Mouse (Mus musculus) gastrocnemius, adult 2 months (tissue): ENCODE measurements around the gene Fam227a. TPM values are rescaled to one million over a fixed set of nuclear protein-coding genes. Genes with fewer than 3 reads are reported as not detected.

Experiments
- DNase-seq: peaks from one replicate; pipeline ENCODE4 v3.0.0; 2022
- H3K27ac ChIP-seq: fragments of 200-600 bp; 2 replicates; pipeline ENCODE4 v1.8.1; 2022; ENCODE audit warnings: mild to moderate bottlenecking
- H3K4me3 ChIP-seq: fragments of 200-600 bp; 2 replicates; pipeline ENCODE4 v1.8.1; 2022; ENCODE audit warnings: mild to moderate bottlenecking, moderate library complexity
- CTCF ChIP-seq: fragments of 200-600 bp; IDR thresholded peaks from 2 replicates; pipeline ENCODE4 v1.8.1; 2022; ENCODE audit warnings: antibody characterized with exemption, mild to moderate bottlenecking, moderate library complexity
- intact Hi-C: fragments of 180-260 bp; cut with DNase I; formaldehyde crosslinking; loops from one replicate; pipeline ENCODE4 v1.15.1; 2025
- long read RNA-seq, 2 experiments: library from polyadenylated mRNA; stranded (forward); transcript quantifications; one replicate each; pipeline ENCODE4 v2.0.0; 2021
- total RNA-seq, 2 experiments: library from RNA; stranded (reverse); gene quantifications; 2 replicates each; pipeline ENCODE4 v1.2.3; 2021

Fam227a gene
- under 1 TPM; 0.47 to 0.84 TPM for total RNA-seq
- long read RNA-seq, experiment 1 = 0 reads
- long read RNA-seq, experiment 2 = 0 reads

DNA sequence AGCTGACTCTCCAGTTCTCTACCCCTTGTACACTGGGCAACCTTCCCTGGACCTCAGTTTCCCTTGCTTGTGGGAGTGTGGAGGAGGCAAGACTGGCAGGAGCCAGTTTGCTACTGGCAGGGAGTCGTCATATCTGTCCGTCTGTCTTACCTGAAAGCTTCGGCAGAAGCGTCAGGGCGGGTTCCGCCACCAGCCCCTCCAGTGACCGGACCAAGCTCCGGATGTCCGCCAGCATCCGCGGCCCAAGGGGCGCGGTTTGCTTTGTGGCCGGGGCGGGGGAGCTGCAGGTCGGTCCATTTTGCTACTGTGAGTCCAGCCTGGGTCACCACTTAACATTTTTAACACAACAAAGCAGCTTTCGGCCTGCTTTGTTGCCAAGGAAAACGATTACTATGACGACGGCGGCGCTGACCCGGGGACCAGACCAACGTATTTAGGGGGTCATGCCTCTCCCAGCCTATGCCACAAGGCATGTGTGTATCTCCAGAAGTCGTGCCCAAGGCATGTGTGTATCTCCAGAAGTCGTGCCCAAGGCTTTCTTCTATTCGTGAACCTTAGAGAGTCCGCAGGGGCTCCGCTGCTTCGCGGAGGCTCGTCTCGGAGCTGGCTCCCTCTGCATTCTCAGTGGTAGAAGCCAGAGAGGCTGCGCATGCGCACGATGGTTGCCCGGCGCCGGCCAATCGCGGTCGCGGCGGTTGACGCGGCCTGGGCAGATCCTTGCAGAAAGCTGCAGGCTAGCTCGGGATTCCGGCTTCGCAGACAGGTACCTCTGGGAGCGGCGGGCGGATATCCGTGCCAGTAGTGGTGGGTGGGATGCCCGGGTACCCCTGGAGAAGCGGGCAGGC lies at the start of gene Fam227a, which contains the start of gene Cby1:
Fam227a (minus strand) TSS at position 426 of the 845 bp plus-strand sequence.
Cby1 (plus strand) TSS at position 669 of the 845 bp plus-strand sequence.
- Histone ChIP-seq H3K4me3 (peak within 1 kb of the TSS; percentile 96), H3K27ac (peak within 1 kb of the TSS; percentile 93)
- peak; percentile 97 for DNase-seq
- intact Hi-C loops = loop anchor here (5.0 kb wide), 1 partner anchor 426 kb away; no protein-coding TSS in a partner anchor
- no peak for TF ChIP-seq CTCF

DNA sequence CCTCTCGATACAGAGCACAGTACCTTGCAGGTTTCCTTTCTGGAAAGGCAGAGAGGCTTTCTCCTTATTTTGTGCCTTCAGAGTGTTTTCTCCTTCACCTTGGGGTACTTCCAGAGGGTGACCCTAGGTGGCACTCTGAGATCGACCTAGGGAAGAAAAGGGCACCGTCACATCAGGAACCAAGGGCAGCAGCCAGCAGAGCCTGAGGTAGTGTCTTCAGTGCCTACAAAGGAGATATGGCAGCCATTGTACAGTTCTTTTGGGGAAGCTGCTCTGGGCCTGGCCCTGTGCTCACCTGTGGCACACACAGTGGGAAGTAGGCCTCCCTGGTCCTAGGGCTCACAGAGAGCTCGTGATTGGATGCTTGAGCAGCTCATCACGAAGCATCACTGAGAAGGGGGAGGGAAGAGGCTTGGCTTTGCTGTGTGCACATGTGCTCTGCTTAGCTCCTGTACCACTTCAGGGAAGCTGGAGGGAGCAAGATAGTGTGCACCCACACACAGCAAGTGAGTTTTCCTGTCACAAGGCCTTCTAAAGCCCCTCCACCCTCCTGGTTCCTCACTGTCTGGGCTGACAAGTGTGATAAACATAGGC lies 49.6 kb upstream of the Fam227a start:
- Histone ChIP-seq H3K4me3 (no peak overlapping the region), H3K27ac (no peak overlapping the region)
- peak; percentile 35 for TF ChIP-seq CTCF
- DNase-seq = no peak
- intact Hi-C loops = no loop called here

DNA sequence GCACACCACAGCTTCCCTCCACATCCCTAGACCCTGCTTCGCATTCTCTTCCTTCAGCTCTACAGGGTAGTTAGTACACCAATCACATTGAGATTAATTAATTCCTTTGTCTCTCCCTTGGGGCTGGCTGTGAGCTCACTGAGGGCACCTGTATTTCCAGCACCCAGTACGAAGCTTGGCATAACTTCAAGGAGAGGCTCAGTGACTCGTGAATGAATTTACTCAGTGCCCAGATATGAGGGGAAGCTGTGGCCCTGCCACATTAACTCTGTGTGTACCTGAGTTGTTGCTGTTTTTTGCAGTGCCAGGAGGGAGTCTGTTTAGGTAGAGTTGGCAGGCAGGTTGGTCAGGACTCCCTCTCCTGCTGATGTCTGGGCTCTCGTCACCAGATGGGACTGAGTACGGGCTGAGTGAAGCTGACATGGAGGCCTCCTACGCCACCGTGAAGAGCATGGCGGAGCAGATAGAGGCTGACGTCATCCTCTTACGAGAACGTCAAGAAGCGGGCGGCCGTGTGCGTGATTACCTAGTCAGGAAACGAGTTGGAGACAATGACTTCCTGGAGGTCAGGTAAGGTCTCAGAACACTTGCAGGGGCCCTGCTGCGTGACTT lies 48.0 kb upstream of the Fam227a start:
- DNase-seq = no peak

DNA sequence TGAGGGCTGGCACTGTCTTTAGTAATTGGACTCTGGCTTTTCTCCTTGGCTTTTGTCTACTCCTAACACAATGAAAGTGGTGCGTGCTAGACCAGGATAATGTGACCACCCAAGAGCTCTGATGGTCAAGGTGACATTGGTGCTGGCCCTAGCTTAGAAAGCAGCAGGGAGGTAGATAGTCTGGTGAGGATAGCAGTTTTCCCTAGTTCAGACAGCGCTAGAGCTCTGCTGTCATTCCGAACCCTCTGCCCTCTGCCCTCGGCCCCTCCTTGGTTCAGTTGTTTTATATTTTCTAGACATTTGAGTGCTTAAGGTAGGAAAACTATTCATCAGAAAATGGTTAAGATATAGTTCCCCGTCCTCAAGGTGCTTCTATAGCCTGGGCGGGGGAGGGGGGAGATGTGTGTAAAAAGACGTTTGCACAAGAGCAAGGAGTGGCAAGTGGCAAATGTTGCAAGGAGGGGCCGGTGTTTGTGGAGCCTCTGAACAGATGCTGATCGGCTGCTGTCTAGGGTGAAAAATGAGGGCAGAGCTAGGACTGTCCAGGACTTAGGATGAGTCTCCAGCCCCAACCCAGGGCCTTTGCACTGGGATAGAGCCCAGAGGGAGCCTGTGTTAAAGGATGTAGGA lies 38.9 kb upstream of the Fam227a start:
- intact Hi-C loops = no loop called here

More for the DNA sequence above, 48.0 kb upstream of the Fam227a start:
- no peak for TF ChIP-seq CTCF
- Histone ChIP-seq H3K4me3 (no peak overlapping the region), H3K27ac (no peak overlapping the region)
- intact Hi-C loops = no loop called here

DNA sequence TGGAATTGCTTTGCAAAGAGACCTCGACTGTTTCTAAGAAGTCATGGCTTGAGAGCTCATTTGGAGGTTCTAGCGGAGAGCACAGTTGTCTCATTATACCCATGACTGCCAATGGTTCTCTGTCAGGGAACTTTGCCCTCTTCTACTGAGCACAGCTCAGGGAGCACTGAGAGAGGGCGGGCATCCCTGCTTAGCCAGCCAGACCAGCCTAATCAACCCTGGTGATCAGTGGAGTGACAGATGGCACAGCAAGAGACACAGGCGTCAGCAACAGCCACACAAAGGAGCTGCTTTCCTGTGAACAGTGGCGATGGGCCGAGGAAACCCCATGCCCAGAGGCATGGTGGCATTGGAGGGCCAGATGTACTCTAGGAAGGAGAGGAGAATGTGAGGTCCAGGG lies 38.3 kb upstream of the Fam227a start:
- H3K4me3 ChIP-seq = no peak overlapping the region
- H3K27ac ChIP-seq = no peak overlapping the region
- no peak for DNase-seq
- TF ChIP-seq CTCF = no peak
- intact Hi-C loops = no loop called here

More for the DNA sequence above, 38.9 kb upstream of the Fam227a start:
- no peak for TF ChIP-seq CTCF
- no peak overlapping the region for H3K27ac ChIP-seq
- DNase-seq = no peak
- H3K4me3 ChIP-seq = no peak overlapping the region

DNA sequence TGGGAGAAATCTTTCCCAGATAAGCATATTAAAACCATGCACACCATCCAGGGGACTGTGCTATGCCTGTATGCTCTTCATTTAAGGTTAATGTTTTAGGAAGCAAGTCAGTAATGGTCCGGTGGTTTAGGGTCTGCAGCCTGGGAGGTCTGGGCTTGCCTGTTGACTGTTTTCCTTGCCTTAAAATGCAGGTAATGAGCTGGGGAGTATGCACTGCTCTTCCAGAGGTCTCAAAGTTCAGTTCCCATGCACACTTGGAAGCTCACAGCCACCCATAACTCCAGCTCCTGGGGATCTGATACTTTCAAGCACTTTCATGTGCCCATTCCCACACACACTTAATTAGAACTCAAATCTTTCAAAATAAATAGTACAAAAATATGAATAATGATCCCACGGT lies 37.8 kb upstream of the Fam227a start:
- Histone ChIP-seq H3K27ac (no peak overlapping the region), H3K4me3 (no peak overlapping the region)
- intact Hi-C loops = no loop called here
- no peak for TF ChIP-seq CTCF
- DNase-seq = no peak

DNA sequence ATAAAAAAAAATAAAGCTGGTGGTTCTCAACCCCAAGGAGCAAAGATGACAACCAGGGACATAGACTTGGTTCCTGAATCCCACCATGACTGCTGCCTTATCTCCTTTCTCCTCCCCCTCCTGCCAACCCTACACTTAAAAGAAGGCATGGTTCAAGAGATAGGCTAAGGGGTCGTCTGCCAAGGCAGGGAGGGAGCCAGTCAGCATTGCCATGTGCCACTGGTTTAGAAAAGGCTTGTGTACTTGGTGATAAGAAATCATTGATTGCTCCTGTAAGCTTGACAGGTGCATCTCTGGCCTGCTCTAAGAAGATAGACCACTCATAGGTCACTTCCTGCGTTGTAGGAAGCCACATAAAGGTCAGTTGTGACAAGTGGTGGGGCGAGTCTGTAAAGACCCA lies 36.8 kb upstream of the Fam227a start:
- no peak for TF ChIP-seq CTCF
- H3K27ac ChIP-seq = no peak overlapping the region
- H3K4me3 ChIP-seq = no peak overlapping the region
- DNase-seq = no peak
- intact Hi-C loops = no loop called here

DNA sequence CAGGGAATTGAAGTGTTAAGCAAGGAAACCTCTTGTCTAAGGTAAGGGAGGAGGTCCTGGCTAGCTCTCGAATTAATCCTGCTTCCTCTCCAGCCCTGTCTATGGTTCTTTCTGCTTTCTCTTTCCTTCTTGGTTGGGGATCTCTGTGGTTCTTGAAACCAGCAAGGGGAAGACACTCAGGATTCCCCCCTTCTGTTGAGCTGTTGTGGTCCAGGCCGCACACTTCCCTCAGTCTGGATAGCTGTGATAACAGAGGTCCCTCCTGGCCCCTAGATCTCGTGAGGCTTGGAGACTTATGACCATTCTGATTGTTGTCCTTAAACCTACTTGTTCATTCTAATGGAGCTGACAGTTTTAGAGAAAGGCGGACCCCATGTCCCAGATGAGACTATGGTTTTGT lies 35.8 kb upstream of the Fam227a start:
- TF ChIP-seq CTCF = no peak
- no peak for DNase-seq
- intact Hi-C loops = no loop called here
- Histone ChIP-seq H3K4me3 (no peak overlapping the region), H3K27ac (no peak overlapping the region)

DNA sequence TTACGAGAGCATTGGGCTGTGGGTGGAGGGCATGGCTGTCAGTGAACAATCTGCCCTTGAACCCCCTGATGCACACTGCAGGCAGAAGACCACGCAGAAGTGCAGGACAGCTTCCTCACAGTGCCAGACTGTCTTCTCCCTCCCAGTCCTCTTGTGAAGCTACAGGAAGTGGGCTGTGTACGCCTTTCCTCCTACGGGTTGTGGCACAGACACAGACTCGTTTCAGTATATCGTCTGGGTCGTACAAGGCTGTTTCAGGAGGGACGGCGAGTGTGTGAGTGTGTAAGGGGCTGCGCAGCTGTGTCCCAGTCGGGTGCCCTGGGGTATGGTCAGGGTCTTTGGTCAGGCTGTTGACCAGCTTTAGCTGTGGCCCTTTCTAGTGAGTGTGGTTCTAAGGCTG lies 35.0 kb upstream of the Fam227a start:
- DNase-seq = no peak
- Histone ChIP-seq H3K27ac (no peak overlapping the region), H3K4me3 (no peak overlapping the region)
- TF ChIP-seq CTCF = no peak
- intact Hi-C loops = no loop called here

DNA sequence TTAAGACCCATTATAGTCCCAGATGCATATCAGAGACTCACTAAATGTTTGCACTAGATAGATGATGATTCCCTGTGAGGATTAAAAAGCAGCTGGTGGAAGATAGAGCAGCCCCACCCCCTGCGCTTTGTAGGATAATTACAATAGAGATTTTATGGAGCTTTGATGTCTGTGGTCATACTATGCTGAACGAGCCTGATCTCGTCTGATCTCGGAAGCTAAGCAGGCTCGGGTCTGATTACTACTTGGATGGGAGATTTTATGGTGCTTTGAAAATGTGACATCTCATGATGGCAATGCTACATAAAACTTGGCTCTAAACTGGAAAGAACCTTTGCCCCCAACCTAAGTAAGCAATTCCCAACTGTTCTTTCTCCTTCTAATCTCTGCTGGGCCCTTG lies 33.6 kb upstream of the Fam227a start:
- H3K27ac ChIP-seq = no peak overlapping the region
- no peak for DNase-seq
- intact Hi-C loops = no loop called here
- TF ChIP-seq CTCF = no peak
- no peak overlapping the region for H3K4me3 ChIP-seq

DNA sequence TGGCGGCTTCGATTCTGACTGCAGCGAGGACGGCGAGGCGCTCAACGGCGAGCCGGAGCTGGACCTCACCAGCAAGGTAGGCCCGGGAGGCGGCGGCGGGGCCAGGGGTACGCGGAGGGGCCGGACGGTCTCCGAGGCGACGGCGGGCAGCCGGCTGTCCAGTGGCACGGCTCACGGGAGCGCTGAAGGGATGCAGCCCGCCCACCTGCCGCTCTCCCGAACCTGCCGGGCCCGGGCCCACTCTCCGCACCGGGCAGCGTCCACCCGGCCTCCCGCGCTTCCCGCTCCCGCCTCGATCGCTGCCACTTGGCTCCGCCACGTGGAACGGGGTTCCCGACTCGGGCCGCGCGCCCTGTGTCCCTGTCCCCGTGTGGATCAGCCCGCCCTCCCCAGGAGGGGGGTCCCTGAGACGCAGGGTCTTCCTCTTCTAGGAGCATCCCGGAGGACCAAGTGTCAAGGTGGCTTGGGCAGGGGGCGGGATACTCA lies 32.3 kb upstream of the Fam227a start:
- peak overlapping the region; percentile 98 for H3K4me3 ChIP-seq
- H3K27ac ChIP-seq = peak overlapping the region; percentile 97
- intact Hi-C loops = loop anchor here (2.0 kb wide), 1 partner anchor 50 kb away; no protein-coding TSS in a partner anchor

DNA sequence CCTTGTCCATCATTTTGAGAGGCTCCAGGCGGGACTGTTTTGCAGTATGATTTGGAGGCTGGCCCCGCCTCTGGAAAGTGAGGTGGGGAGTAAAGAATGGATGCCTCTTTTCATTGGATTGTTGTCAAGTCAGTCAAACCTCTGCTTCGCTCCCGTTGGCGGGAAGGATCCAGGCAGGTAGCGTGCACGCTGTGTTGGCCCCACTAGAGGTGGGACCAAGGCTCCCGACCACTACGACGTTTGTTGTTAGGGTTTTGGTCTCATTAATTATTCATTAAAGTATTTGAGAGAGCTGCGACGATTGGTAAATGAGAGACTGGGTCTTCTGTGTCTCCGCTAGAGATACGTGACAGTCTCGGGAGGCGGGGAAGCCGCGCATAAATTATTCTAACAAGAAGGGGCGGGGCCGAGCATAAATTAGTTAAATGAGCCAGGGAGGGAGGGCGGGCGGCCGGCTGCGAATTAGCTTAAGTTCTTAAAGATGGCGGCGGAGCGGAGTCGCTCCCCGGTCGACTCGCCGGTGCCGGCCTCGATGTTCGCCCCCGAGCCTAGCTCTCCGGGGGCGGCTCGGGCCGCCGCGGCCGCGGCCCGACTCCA lies 31.8 kb upstream of the Fam227a start, which contains the start of gene Gtpbp1:
Gtpbp1 (plus strand) TSS at position 420 of the 597 bp plus-strand sequence.
- intact Hi-C loops = loop anchor here (2.0 kb wide), 1 partner anchor 50 kb away; no protein-coding TSS in a partner anchor
- DNase-seq = peak; percentile 98
- peak within 1 kb of the TSS; percentile 98 for H3K27ac ChIP-seq
- peak within 1 kb of the TSS; percentile 98 for H3K4me3 ChIP-seq
- no peak for TF ChIP-seq CTCF

More for the DNA sequence above, 32.3 kb upstream of the Fam227a start:
- no peak for TF ChIP-seq CTCF
- peak; percentile 74 for DNase-seq
